Mouse (Mus musculus) kidney, adult 10 weeks (tissue): ENCODE data around the gene Olfr73. TPM values are rescaled to one million over a fixed set of nuclear protein-coding genes. Genes with fewer than 3 reads are reported as not detected.

Experiments used
- polyA plus RNA-seq: library from polyadenylated mRNA; stranded (reverse); fragments of 350-450 nt; fragmentation: Illumina TruSeq; extraction: RNeasy Lipid Tissue Mini Kit (QIAGEN cat#74804); gene quantifications from one replicate; pipeline ENCODE4 v1.2.3, GENCODE M21; 2014; ENCODE audit warnings: low read depth, low replicate concordance

Gene Olfr73
- not detected for polyA plus RNA-seq

DNA sequence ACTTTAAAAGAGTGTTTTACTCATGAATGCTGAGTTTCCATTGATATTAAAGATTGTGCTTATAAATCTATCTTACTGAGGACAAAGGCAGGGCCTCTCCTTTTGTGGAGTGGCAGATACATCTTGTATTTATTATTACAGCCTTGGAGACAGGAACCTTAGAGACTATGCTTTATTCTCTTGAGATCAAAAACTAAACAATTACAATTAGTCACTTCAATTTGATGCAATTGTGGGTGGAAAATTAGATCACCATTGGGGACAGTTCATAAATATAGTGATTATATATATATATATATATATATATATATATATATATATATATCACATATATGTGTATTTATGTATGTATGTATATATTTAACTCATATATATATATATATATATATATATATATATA, at the start of gene Olfr73:
Gene Olfr73, minus strand, starts transcription at position 101 of the 400 bp plus-strand sequence.

DNA sequence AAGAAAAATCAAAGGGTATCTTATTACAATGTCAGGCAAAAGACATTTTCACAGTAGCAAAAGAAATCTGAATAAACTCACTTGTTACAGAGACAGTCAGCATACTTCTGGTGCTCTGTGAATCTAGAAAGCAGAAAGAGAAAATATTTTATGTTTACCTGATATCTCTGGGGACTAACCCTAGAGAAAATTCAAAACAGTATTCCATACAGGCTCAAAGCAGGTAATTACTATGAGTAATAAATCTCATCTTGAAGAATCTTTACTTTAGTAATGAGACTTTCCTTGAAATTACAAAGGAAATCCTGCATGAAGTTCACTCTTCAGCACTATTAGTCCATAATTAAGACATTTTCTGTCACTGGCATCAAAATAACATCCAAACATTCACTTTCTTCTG, 34.2 kb upstream of the Olfr73 start, which contains the start of gene Olfr1163:
Gene Olfr1163, minus strand, starts transcription at position 101 of the 400 bp plus-strand sequence.

DNA sequence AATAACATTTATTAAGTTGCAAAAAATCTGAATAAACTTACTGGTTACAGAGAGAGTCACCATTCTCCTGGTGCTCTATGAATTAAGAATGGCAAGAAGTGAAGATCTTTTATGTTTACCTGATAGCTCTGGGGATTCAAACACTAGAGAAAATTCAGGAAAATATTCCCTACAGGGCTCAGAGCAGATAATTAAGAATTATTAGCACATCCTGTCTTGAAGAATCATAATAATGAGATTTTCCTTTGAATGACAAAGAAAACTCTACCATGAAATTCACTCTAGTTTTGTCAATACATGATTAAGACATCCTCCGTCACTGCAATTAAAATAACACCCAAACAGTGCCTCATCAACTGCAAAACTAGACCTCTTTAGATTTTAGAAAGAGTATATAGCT, 13.5 kb upstream of the Olfr73 start, which contains the start of gene Olfr1162:
Gene Olfr1162, minus strand, starts transcription at position 101 of the 400 bp plus-strand sequence.

DNA sequence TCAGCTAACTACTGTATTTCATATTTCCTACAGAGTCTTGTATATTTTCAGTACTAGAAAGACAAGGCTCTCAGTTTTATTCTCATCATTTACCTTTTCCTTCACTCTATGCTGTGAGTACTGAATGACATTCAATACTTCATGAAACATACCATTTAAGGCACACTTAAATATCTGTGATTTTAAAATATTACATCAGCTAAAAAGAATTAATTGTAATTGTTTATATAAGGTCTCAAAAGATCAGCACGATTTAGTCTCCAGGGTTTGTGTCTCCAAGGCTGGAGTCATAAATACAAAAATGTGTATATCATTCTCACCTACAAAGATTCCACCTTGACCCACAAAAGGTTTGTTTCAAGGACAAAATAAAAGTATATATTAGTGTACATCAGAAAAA, 15.0 kb downstream of the Olfr73 start, which contains the start of gene Olfr1161:
Gene Olfr1161, plus strand, starts transcription at position 301 of the 400 bp plus-strand sequence.

DNA sequence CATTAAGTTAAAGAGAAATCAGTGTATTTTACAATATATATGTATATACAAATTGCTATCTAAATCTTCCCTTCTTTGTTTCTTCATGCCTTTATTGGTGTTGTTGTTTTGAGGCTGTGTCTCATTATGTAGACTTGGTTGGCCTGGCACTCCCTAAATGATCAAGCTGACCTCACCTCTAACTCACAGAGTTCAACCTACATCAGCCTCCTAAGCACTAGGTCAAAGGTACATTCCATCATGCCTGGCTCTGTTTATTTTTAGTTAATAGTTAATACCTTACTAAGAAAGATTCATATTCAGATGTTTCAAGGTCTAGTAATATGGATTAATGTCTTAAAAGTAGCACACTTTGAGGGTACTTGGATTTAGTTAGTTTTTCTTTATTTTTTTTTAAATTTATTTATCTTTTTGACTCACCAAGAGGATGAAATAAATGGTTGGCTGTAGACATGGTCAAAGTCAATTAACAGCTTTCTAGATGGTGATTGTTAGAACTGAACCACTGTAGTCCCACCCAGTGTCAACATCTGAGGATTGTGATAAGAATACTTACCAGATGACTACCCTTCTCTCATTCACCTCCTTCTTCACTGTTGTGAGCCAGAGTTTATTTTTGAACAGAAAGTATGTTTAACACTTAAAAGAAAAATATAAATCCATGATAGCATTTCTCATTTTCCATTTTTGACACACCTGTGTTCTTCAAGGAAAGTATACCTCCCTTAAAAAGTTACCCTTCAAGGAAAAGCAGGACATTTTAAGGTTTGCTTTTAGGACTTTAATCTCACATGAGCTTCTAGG, 29.8 kb downstream of the Olfr73 start, which contains the start of gene Olfr1160:
Gene Olfr1160, minus strand, starts transcription at position 754 of the 804 bp plus-strand sequence.

DNA sequence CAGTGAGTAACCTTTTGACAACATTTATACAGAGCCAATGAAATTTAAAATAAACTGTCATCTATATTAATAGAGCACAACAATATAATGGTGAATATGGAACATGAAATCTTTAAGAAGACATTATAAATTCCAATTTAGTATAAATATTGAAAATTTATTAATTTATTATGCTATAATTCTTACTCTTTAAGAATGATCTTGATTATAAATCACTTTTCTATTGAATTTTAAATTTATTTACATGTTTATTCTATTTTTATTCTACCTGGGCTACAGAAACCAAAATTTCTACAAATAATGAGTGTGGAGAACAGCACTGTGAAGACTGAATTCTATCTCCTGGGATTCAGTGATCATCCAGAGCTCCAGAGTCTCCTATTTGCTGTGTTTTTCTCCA, 47.7 kb downstream of the Olfr73 start, which contains the start of gene Olfr1158:
Gene Olfr1158, plus strand, starts transcription at position 301 of the 400 bp plus-strand sequence.

Other genes starting within 250 kb of the Olfr73 start
- gene Olfr1143, start 237.1 kb downstream of the Olfr73 start, polyA plus RNA-seq = not detected
- gene Olfr1145, start 227.9 kb downstream of the Olfr73 start, polyA plus RNA-seq = not detected
- gene Olfr1148, start 207.2 kb downstream of the Olfr73 start, polyA plus RNA-seq = not detected
- not detected for gene Olfr1150-ps1, start 193.7 kb downstream of the Olfr73 start, polyA plus RNA-seq
- not detected for gene Olfr1151, start 181.8 kb downstream of the Olfr73 start, polyA plus RNA-seq
- not detected for gene Olfr1152, start 171.2 kb downstream of the Olfr73 start, polyA plus RNA-seq
- not detected for gene Olfr1153, start 142.7 kb downstream of the Olfr73 start, polyA plus RNA-seq
- gene Olfr1154, start 132.5 kb downstream of the Olfr73 start, polyA plus RNA-seq = not detected
- not detected for gene Olfr1155, start 92.6 kb downstream of the Olfr73 start, polyA plus RNA-seq
- gene Olfr1156, start 84.6 kb downstream of the Olfr73 start, polyA plus RNA-seq = not detected
- gene Olfr1157, start 69.4 kb downstream of the Olfr73 start, polyA plus RNA-seq = not detected
- not detected for gene Olfr74, start 63.0 kb downstream of the Olfr73 start, polyA plus RNA-seq
- not detected for gene Olfr1158, start 47.6 kb downstream of the Olfr73 start, polyA plus RNA-seq
- not detected for gene Olfr1160, start 29.4 kb downstream of the Olfr73 start, polyA plus RNA-seq
- gene Olfr1161, start 14.9 kb downstream of the Olfr73 start, polyA plus RNA-seq = not detected
- not detected for gene Olfr1162, start 13.4 kb upstream of the Olfr73 start, polyA plus RNA-seq
- gene Olfr1163, start 34.1 kb upstream of the Olfr73 start, polyA plus RNA-seq = not detected
- gene Olfr1164, start 56.3 kb upstream of the Olfr73 start, polyA plus RNA-seq = not detected
- not detected for gene Olfr1166, start 90.6 kb upstream of the Olfr73 start, polyA plus RNA-seq
- gene Olfr1167, start 117.5 kb upstream of the Olfr73 start, polyA plus RNA-seq = not detected
- not detected for gene Olfr1168, start 144.2 kb upstream of the Olfr73 start, polyA plus RNA-seq
- gene Olfr1170, start 190.6 kb upstream of the Olfr73 start, polyA plus RNA-seq = not detected
- gene Olfr1173, start 242.2 kb upstream of the Olfr73 start, polyA plus RNA-seq = not detected